Mouse (Mus musculus) CH12F3 (cell line): ENCODE measurements around the gene Nmrk2.
"Not testable (repeated sequence)": the region's sequence is repeated elsewhere in the genome, so short reads cannot be mapped to it uniquely, and the experiment has no call there.

Experiments
- in situ Hi-C: fragments of 300-500 bp; cut with MboI; formaldehyde crosslinking; loops from 2 replicates; pipeline ENCODE4 v1.14.3; 2020; ENCODE audit warnings: low sequenced_read_pairs

Nmrk2 gene

DNA sequence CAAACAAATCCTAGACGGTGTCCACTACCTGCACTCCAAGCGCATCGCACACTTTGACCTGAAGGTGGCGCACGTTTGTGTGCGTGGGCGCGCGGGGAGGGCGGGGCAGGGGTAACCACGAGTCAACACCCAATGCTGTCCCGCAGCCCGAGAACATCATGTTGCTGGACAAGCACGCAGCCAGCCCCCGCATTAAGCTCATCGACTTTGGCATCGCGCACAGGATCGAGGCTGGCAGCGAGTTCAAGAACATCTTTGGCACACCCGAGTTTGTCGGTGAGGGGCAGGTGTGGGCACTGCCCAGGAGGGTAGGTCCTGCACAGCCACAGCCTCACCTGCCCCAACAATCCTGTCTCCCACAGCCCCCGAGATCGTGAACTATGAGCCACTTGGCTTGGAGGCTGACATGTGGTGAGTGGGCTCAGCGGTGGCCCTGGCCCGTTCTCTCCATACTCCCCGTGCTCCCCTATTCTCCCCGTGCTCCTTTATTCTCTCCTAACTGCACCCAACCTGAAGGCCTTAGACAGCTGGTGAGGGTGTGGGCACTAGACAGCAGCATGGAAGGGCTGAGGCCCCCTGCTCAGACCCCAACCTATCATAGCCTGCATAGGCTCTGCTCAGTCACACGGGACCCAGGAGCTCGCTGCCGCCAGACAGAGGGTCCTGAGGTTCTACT, 11.5 kb downstream of the Nmrk2 start:
- in situ Hi-C loops, result loop anchor here (10.0 kb wide), 1 partner anchor 154 kb away; the partner anchor contains the start of gene Gipc3

DNA sequence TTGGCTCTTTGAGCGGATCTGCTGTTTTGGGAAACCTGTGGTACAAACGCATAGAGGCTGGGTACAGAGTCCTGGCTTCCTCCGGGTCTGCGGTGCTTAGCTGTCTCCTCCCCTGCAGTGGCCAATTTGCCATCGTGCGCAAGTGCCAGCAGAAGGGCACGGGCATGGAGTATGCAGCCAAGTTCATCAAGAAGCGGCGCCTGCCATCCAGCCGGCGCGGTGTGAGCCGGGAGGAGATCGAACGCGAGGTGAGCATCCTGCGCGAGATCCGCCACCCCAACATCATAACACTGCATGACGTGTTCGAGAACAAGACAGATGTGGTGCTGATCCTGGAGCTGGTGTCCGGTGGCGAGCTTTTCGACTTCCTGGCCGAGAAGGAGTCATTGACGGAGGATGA, 12.0 kb downstream of the Nmrk2 start:
- in situ Hi-C loops, result loop anchor here (10.0 kb wide), 1 partner anchor 155 kb away; the partner anchor contains the start of gene Gipc3

DNA sequence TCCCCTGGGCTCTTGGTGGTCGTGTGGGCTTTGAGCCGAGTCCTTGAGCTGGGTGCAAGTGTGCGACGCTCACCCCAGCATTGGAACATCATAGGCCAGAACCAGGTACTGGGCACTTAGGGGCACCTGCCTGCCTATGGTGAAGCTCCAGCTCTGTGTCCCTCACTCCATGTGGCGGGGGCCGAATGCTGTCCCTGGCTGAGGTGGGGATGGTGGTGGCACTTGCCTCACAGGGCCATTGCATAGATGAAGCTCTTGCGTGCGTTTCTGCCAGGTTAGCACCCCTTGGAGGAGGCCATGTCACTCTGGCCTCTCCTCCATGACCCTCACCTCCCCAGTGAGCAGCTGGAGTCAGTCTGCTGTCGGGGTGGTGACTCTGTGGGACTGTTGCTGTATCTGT, 14.7 kb downstream of the Nmrk2 start:
- in situ Hi-C loops, result no loop called here

DNA sequence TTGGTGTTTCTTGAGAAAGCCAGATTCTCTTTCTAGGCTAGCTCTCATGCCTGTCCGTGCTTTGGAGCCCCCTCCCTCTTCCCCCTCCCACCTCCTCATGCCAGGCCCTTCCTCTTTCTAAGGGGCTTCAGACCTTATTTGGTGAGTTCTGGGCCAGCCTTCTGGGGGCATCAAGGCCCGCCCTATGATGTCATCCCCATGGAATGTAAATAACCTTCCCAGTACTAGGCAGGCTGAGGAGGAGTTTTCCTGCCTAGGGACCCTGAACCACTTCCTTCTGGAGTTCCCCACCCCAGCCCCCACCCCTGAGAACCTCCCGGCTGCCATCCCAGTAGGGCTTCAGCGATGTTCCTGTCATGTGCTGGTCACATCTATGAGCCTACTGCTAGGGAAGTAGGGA, 17.1 kb downstream of the Nmrk2 start:
- in situ Hi-C loops, result no loop called here

DNA sequence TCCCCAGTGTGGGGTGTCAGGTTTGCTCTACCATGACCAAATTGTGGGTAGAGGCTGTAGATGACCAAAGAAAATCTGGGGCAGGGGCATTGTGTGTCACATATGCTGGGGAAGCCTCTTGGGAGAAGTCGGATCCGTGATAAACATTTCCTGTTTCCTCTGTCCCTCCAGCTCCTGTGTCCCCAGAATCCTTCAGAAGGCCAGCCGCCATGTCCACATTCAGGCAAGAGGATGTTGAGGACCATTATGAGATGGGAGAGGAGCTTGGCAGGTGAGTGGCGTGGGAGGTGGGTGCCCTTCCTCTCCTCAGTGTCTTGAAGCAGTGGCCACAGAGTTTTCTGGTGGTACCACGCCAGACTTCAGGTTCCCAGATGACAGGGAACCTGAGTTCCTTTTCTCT, 18.0 kb downstream of the Nmrk2 start, which contains the start of gene 4930442H23Rik:
Gene 4930442H23Rik (minus strand): TSS at position 45 of the 400 bp plus-strand sequence.
- in situ Hi-C loops, result no loop called here

DNA sequence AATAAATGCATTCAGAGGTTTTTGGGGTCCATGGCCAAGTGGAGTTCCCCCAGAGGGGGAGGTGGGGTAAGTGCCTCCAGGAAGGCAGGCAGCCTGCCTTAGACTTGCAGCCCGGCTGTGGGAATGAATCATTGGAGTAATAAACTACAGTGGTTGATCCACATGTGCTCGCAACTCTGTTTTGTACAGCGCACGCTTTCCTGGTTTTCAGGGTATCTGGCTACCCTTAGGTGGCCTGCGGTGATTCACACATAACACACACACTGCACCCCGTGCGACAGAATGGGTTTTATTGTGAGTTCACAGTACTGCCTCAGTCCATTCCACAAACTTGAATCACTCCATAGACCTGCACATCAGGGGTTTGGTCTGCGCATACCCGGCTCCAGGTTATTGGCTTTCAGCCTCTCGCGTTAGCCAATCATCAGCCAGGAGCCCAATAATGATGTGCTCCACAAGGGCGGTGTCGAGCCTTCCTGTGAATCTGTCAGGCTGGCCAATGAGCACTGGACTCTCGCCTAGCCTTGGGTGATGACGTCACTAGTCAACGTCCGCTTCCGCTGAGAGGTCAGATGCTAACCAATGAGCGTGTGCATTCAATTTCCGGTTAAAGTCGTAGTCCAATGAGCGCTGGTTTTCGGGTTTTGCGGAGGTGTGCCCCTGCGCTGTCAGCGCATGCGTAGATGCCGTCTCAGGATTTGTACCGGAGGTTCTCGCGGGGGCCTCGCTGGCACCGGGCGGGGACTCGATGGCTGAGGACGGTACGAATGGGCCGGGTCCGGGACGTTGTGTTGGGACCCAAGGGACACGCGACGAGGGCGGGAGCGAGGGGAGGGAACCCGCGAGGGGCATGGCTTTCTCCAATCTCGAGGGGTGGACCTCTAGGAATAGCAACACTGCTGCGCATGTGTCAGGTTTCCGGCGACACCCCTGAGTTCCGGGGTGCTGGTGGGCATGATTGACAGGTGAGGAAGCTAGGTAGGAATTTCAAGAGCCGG, 19.2 kb downstream of the Nmrk2 start, which contains the start of gene Dapk3:
Gene Dapk3 (plus strand): TSS at position 670 of the 998 bp plus-strand sequence.
- in situ Hi-C loops, result no loop called here

DNA sequence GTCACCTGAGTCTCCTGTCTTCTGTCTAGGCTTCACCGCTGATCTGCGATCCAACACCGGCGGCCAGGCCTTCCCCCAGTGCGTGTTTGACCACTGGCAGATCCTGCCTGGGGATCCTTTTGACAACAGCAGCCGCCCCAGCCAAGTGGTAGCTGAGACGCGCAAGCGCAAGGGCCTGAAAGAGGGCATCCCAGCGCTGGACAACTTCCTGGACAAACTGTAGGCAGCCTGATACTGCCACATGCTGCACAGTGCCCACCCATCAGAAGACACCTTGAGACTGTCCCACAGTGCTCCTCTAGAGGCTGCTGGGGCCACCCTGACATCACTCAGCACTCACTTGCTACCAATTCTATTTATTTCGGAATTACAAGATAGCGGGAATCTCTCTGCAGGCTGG, 20.0 kb downstream of the Nmrk2 start:
- in situ Hi-C loops, result not testable (repeated sequence)

DNA sequence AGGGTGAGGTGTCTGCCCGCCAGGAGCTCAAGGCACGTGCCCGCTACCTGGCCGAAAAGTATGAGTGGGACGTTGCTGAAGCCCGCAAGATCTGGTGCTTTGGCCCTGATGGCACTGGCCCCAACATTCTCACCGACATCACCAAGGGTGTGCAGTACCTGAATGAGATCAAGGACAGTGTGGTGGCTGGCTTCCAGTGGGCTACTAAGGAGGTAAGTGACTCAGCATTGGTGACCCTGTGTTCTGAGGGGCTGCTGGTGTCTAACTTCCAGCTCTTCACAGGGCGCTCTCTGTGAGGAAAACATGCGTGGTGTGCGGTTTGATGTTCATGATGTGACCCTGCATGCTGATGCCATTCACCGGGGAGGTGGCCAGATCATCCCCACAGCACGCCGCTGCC, 20.9 kb downstream of the Nmrk2 start:
- in situ Hi-C loops, result no loop called here

DNA sequence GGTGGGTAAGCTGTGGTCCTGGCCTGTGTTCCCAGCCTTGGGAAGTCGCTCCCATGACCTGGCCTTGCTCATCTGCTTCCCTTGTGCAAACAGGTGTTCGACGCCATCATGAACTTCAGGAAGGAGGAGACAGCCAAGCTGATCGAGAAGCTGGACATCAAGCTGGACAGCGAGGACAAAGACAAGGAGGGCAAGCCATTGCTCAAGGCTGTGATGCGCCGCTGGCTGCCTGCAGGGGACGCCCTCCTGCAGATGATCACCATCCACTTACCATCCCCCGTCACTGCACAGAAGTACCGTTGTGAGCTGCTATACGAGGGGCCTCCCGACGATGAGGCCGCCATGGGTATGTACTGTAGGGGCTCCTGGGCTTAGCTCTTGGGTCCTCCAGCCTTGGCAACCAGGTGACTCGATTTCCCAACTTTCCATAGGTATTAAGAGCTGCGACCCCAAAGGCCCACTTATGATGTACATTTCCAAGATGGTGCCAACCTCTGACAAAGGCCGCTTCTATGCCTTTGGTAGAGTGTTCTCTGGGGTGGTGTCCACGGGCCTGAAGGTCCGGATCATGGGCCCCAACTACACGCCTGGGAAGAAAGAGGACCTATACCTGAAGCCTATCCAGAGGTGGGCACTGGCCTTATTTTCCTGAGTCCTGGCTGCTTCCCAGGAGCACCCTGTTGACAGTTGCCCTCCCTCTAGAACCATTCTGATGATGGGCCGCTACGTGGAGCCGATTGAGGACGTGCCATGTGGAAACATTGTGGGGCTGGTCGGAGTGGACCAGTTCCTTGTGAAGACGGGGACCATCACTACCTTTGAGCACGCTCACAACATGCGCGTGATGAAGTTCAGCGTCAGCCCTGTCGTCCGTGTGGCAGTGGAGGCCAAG, 22.2 kb downstream of the Nmrk2 start:
- in situ Hi-C loops, result no loop called here

DNA sequence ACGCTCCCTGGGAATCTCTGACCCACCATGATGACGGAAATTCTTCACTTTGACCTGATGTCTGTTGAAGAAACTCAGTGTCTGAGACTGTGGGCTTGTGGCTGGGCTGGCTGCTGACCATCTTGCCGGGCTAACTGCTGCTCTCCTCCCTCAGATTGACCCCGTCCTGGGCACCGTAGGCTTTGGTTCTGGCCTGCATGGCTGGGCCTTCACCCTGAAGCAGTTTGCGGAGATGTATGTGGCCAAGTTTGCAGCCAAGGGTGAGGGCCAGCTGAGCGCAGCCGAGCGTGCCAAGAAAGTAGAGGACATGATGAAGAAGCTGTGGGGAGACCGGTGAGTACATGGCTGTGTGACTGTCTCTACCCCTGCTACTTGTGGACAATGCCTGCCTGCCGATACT, 22.9 kb downstream of the Nmrk2 start:
- in situ Hi-C loops, result no loop called here

DNA sequence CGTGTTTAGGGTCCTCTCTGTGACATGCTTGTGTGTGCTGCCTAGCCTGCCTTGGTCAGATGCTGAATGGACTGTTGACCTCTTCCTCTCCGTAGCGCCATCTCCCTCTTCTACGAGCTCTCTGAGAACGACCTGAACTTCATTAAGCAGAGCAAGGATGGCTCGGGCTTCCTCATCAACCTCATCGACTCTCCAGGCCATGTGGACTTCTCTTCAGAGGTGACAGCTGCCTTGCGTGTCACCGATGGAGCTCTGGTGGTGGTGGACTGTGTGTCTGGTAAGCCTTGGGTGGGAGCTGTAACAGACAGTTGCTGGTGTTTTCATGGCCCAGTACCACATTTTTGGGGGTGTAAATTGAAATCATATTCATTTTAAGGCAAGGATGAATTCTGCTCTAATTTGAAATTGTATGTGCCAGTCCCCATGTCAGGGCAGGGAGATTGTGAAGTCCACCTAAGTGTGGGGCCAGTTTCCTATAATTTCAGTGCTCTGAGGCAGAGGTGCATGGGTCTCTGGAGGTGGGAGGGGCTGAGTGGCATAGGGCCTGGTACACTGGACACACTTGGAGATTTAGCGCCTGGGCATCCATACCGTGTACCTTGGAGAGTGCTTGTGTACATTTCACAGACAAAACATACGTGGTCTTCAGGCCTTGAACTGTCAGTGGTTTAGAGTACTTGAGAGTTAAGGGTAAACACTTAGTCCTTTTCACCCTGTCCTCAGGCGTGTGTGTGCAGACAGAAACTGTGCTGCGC, 23.7 kb downstream of the Nmrk2 start:
- in situ Hi-C loops, result no loop called here

DNA sequence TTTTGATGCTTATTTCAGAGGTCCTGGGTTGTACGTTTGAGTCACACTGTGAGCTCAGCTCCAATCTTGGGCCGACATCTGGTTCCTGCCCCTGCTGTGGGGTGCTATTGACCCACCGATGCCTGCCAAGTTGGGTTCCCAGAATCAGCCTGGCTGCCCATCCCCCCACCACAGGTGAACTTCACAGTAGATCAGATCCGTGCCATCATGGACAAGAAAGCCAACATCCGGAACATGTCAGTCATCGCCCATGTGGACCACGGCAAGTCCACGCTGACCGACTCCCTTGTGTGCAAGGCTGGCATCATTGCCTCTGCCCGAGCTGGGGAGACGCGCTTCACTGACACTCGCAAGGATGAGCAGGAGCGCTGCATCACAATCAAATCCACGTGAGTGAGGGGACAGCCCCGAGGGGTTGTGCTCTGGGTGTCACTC, 24.3 kb downstream of the Nmrk2 start:
- in situ Hi-C loops, result no loop called here

DNA sequence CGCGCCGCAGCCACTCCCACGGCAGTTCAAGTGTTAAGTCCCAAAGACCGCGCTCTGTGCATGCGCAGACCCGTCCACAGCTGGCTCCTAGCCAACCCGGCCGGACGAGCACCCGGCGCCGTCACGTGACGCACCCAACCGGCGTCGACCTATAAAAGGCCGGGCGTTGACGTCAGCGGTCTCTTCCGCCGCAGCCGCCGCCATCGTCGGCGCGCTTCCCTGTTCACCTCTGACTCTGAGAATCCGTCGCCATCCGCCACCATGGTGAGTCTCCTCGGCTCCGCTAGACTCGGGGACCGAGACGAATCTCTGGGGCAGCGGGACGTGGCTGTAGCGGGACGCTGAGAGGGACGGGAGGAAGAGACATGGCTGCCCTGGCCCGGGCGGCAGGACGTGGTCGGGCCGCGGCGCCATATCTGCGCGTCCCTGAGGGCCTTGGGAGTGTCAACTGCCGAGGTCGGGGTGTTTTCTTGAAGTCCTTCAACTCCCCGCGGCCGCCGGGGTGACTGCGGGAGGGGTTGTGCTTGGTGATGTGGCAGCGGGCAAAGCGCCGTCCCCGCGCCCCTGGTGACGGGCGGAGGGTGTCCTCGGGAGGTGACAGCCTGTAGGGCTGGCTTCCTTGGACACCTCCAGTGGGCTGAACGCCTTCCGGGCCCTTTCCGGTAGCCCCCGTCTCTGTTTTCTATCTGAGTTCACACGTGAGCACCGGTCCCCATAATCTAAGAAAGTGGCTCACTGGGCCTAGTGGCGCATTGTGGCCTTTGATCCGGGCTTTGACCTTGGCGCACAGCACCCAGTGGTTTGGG, 25.2 kb downstream of the Nmrk2 start, which contains the start of gene Eef2:
Gene Eef2 (plus strand): TSS at position 166 of the 806 bp plus-strand sequence.
- in situ Hi-C loops, result no loop called here

DNA sequence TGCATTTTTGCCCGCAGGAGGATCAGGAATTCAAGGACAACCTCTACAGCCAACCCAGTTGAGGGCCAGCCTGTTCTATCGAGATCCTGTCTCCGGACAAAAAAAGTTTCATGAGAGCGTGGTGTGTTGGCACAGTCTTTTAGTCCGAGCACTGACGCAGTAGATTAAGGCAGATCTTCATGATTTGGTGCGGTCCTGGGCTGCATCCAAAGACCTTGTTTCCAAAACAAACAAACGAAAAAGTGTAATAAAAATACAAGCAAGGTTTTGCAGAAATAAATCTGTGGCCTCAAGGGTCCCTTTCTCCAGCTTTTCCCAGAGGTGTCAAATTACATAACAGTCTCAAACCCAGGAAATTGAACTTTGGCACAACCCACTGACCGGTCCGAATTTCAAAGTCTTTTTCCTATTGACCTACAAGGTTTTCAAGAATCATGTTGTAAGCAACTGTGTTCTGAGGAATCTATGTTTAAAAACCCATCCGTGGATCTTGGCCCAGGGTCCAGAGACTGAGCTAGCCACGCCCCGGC, 25.9 kb downstream of the Nmrk2 start:
- in situ Hi-C loops, result no loop called here

DNA sequence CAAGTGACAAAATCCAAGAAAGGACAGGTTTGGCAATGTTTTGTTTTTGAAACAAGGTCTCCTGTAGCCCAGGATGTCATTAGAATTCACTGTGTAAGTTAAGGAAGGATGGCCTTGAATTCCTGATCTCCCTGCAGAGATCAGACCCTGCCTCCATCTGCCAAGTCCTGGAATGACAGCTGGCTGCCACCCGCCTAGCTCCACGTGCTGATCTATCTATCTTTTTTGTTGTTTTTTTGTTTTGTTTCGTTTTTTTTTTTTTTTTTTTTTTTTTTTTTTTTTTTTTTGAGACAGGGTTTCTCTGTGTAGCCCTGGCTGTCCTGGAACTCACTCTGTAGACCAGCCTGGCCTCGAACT, 26.5 kb downstream of the Nmrk2 start:
- in situ Hi-C loops, result not testable (repeated sequence)

DNA sequence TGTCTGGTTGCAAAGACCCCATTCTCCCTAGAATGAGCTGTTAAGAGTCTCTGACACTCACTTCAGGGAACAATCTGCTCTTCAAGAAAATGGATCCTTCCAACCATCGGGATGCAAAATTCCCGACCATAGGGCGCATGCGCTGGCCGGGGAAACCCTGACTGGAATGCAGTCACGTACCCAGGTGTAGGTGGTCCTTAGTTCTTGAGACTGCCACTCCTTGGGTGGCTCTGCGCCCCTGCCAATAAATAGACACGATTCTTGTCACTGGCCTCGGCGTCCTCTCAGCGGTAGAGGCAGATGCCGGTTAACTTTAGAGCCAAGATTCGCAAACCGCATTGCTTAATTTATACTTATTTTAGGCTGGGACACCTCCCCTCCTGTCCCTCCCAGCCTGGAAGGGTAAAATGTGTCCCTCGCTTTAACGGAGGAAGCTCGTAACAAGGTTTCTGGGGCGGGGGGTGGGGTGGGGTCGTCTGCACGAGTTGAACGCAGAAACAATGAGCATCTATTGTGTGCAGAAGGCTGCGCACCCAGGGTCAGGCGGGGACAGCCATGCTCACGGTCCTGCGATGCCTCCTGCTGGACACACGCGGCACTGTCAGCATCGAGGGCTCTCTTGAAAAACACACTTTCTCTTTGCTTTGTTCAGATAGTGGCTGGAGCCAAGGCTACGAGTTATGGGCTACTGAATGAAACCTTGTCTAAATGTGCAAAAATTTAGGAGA, 27.1 kb downstream of the Nmrk2 start:
- in situ Hi-C loops, result no loop called here

DNA sequence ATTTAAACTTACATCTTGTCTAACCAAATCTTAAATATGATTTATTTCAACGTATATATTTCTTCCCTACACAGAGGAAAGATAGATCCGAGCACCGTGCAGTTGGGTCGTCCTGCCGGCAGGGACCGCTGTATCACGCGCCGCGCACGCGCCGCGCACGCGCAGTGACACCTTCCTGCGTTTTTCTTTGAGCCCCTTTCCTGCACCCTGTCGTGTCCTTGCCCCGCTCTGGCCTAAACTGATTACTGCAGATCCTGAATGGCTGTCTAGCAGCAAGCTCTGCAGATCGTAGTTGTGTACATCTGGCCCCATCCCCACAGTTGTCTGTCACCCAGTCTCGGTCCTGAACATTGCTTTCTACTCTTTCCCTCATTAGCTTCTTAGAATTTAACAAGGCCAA, 28.7 kb downstream of the Nmrk2 start:
- in situ Hi-C loops, result no loop called here

DNA sequence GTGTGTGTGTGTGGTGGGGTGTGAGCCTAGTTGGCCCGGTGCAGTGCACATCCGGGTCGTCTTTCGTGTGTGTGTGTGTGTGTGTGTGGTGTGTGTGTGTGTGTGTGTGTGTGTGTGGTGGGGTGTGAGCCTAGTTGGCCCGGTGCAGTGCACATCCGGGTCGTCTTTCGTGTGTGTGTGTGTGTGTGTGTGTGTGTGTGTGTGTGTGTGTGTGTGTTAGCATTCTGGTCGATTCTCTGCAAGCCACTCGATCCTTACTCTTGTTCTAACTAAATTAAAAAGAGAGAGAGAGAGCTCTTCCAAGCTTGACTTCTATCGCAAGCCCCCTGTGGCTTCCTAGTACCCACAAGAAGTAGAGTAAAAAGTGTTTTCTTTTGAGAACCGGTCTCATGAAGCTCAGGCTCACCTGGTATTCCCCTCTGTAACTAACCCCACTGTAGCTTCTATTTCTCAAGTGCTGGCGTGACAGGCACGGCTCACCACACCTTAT, 32.4 kb downstream of the Nmrk2 start:
- in situ Hi-C loops, result not testable (repeated sequence)
